Mouse (Mus musculus) granulocyte monocyte progenitor cell, adult 5-6 weeks (primary cell): ENCODE measurements around the gene Cbr4. TPM values are rescaled to one million over a fixed set of nuclear protein-coding genes. Genes with fewer than 3 reads are reported as not detected.
A peak's percentile ranks its signal among the peaks of the same experiment; 100 is the strongest.

Experiments
- ATAC-seq: replicated peaks from 2 replicates; pipeline ENCODE4 v1.8.0; 2016; ENCODE audit warnings: mild to moderate bottlenecking, moderate TSS enrichment, inconsistent platforms; ENCODE audit not compliant: poor library complexity, severe bottlenecking
- total RNA-seq, 2 experiments: library from RNA; stranded (forward) in 1 of 2; stranded (reverse) in 1 of 2; fragments of 200-712, 200-1000 nt in 1 of 2; fragments of >200 nt in 1 of 2; fragmentation: Nextera tagmentation in 1 of 2; gene quantifications; 2 replicates each; pipeline ENCODE4 v1.2.3; 2014 to 2017

Cbr4 gene
- total RNA-seq, 2 experiments from 2014 or later: 31.4 to 42.6 TPM

- ATAC-seq: no peak
Measured at GRCm38 (mm10) chr8:61486923-61487529, 508 bp upstream of the Cbr4 start.

- no peak for ATAC-seq
Measured at GRCm38 (mm10) chr8:61488631-61489030, 1.1 kb downstream of the Cbr4 start.

- no peak for ATAC-seq
Measured at GRCm38 (mm10) chr8:61497110-61497509, 9.6 kb downstream of the Cbr4 start.

- ATAC-seq: no peak
Measured at GRCm38 (mm10) chr8:61499035-61499434, 11.5 kb downstream of the Cbr4 start.

- no peak for ATAC-seq
Measured at GRCm38 (mm10) chr8:61500914-61501313, 13.4 kb downstream of the Cbr4 start.

GRCm38 (mm10) chr8:61502277-61502676 is 14.7 kb downstream of the Cbr4 start:
- ATAC-seq: no peak

- ATAC-seq: no peak
Measured at GRCm38 (mm10) chr8:61515110-61515930, 27.8 kb downstream of the Cbr4 start.

GRCm38 (mm10) chr8:61515931-61516744 is 28.6 kb downstream of the Cbr4 start:
- ATAC-seq: peak; percentile 69

GRCm38 (mm10) chr8:61516745-61517501 is 29.4 kb downstream of the Cbr4 start:
- no peak for ATAC-seq

- peak; percentile 90 for ATAC-seq
Measured at GRCm38 (mm10) chr8:61517502-61518185, 30.1 kb downstream of the Cbr4 start.

GRCm38 (mm10) chr8:61522132-61522531 is 34.6 kb downstream of the Cbr4 start:
- no peak for ATAC-seq

GRCm38 (mm10) chr8:61527037-61527436 is 39.5 kb downstream of the Cbr4 start:
- no peak for ATAC-seq

- no peak for ATAC-seq
Measured at GRCm38 (mm10) chr8:61528197-61528596, 40.7 kb downstream of the Cbr4 start.

GRCm38 (mm10) chr8:61528642-61529041 is 41.1 kb downstream of the Cbr4 start:
- ATAC-seq: no peak

- 0 out of 2 replicates have a peak, but pooled peaks have one; percentile 35 for ATAC-seq
Measured at GRCm38 (mm10) chr8:61531944-61532795, 44.6 kb downstream of the Cbr4 start.

- ATAC-seq: no peak
Measured at GRCm38 (mm10) chr8:61532831-61533230, 45.3 kb downstream of the Cbr4 start.

GRCm38 (mm10) chr8:61533356-61533926 is 45.9 kb downstream of the Cbr4 start:
- ATAC-seq: no peak

- no peak for ATAC-seq
Measured at GRCm38 (mm10) chr8:61535472-61535871, 47.9 kb downstream of the Cbr4 start.
